Mouse (Mus musculus) liver, adult 2 months (tissue): Measurements from ENCODE around the gene Poll.

Experiments used
- CTCF ChIP-seq: fragments of 200-500 bp; IDR thresholded peaks from 2 replicates; pipeline ENCODE4 v1.5.1; 2011; ENCODE audit warnings: low read depth, low read length, control low read depth
- POLR2A ChIP-seq: fragments of 200-500 bp; IDR thresholded peaks from 2 replicates; pipeline ENCODE4 v1.6.1; 2011; ENCODE audit warnings: low read length, control low read depth; ENCODE audit not compliant: insufficient read depth; ENCODE audit errors: extremely low read depth

DNA sequence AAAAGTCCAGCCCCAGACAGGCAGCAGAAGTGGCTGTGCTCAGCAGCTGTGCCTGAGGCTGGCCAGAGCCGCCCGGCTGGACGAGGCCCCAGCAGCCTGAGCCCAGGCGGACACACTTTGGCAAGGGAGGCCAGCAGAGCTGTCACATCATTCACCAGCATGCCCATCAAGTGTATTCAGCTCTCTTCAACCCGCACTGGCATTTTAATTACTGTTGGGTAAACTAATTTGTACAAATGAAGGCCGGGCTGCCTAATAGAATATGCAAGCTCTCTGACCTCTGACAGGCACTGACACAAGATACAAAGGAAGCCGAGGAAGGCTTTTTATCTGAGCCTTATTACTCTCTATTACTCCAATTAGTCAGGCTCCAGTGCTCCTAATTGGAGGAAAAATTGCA is 35.7 kb upstream of the Poll start:
- TF ChIP-seq POLR2A (no peak), CTCF (no peak)
